Mouse (Mus musculus): ENCODE measurements at regions not wholly inside any gene's neighbourhood (a gene's known extent, or its start where the extent isn't known, plus 50 kb on each side); places are given as distances from the start of the nearest gene placed in this dataset.

- no peak for DNase-seq (ENCODE audit: low read depth, low spot score)
These were observed 380.4 kb upstream of the Crim1 start for GRCm38 (mm10) chr17:77819698-77820097.

GRCm38 (mm10) chr17:77843949-77844348, 356.1 kb upstream of the Crim1 start:
- DNase-seq (ENCODE audit: low read depth, low spot score) = no peak

- no peak for DNase-seq (ENCODE audit: low read depth, low spot score)
These were observed 325.6 kb upstream of the Crim1 start for GRCm38 (mm10) chr17:77874497-77874896.

GRCm38 (mm10) chr17:77877016-77877415, 323.0 kb upstream of the Crim1 start:
- DNase-seq (ENCODE audit: low read depth, low spot score) = peak; percentile 9

GRCm38 (mm10) chr17:77885150-77885549, 314.9 kb upstream of the Crim1 start:
- no peak for DNase-seq (ENCODE audit: low read depth, low spot score)

GRCm38 (mm10) chr17:77889147-77889546, 310.9 kb upstream of the Crim1 start:
- no peak for DNase-seq (ENCODE audit: low read depth, low spot score)

GRCm38 (mm10) chr17:77904412-77904811, 295.6 kb upstream of the Crim1 start:
- no peak for DNase-seq (ENCODE audit: low read depth, low spot score)

- DNase-seq (ENCODE audit: low read depth, low spot score) = no peak
These were observed 286.0 kb upstream of the Crim1 start for GRCm38 (mm10) chr17:77913962-77914450.

- no peak for DNase-seq (ENCODE audit: low read depth, low spot score)
These were observed 269.8 kb upstream of the Crim1 start for GRCm38 (mm10) chr17:77930253-77930652.

GRCm38 (mm10) chr17:77930967-77931591, 269.0 kb upstream of the Crim1 start:
- no peak for DNase-seq (ENCODE audit: low read depth, low spot score)

GRCm38 (mm10) chr17:77933192-77933591, 266.9 kb upstream of the Crim1 start:
- DNase-seq (ENCODE audit: low read depth, low spot score) = no peak

- no peak for DNase-seq (ENCODE audit: low read depth, low spot score)
These were observed 242.0 kb upstream of the Crim1 start for GRCm38 (mm10) chr17:77958048-77958447.

GRCm38 (mm10) chr17:77961296-77961695, 238.8 kb upstream of the Crim1 start:
- no peak for DNase-seq (ENCODE audit: low read depth, low spot score)

- no peak for DNase-seq (ENCODE audit: low read depth, low spot score)
These were observed 236.7 kb upstream of the Crim1 start for GRCm38 (mm10) chr17:77963358-77963757.

- no peak for DNase-seq (ENCODE audit: low read depth, low spot score)
These were observed 231.5 kb upstream of the Crim1 start for GRCm38 (mm10) chr17:77968510-77968909.

- DNase-seq (ENCODE audit: low read depth, low spot score) = no peak
These were observed 230.9 kb upstream of the Crim1 start for GRCm38 (mm10) chr17:77969187-77969586.
